Mouse (Mus musculus): ENCODE measurements at regions not wholly inside any gene's neighbourhood (a gene's known extent, or its start where the extent isn't known, plus 50 kb on each side); places are given as distances from the start of the nearest gene placed in this dataset.
A peak's percentile ranks its signal among the peaks of the same experiment; 100 is the strongest.

DNA sequence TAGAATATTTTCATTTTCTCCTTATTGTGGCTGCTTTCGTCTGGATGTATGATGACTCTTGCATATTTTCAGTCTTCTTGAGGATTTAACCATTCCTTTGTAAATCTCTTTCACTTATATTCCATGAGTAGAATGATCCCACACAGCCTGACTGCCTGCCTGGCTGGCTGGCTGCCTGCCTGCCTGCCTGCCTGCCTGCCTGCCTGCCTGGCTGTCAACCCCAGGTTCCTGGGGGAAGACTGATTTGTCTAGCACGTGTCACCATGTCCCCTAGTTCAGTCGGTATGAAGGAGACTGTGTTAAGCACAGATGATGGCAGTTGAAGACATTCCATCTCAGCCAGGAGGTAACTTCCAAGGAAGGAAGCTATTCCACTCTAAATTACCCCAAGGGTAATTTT lies 370.8 kb downstream of the Nkx6-1 start:
- Histone ChIP-seq H3K4me3 (ENCODE audit: low read depth, low read length) (no peak overlapping the region), H3K4me1 (replicated peaks; ENCODE audit: control insufficient read depth, insufficient read depth, low read length) (no peaks in the 10 kb centered on the region), H3K27me3 (replicated peaks; ENCODE audit: control insufficient read depth, insufficient read depth, low read length) (no peaks in the 10 kb centered on the region), H3K36me3 (ENCODE audit: control insufficient read depth, insufficient read depth, low read length) (no peaks in the 10 kb centered on the region), H3K4me2 (no peak overlapping the region), H3K27ac (ENCODE audit: low read depth, low read length) (no peak overlapping the region), H3K9me3 (ENCODE audit: control insufficient read depth, low read length) (no peaks in the 10 kb centered on the region), H3K9ac (ENCODE audit: low read depth, low read length) (no peak overlapping the region)
- DNase-seq (ENCODE audit: low spot score) (no peak), ATAC-seq (replicated peaks; ENCODE audit: low FRiP score) (no peak)
- WGBS = 62% methylated on average over 3 of the region's 3 CpGs

DNA sequence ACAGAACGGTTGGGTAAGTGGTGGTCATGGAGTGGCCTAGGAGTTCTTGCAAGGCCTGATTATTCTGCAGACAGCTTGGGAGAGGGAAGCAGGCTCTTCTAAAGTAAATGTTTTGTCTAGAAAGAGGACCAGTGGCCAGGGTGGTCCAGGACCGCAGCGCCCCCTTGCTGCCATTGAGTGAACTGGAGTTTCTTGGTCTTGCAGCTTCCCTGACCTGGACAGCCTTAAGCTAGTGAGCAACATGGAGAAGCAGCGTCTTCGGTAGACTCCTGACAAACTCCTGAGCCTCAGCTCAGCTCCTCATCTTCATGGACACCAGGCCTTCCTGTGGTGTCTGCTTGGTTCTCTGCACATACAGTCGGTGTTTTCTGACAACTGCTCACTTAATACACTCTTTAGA lies 376.4 kb downstream of the Nkx6-1 start:
- Histone ChIP-seq H3K4me2 (no peak overlapping the region), H3K4me1 (replicated peaks; ENCODE audit: control insufficient read depth, insufficient read depth, low read length) (no peaks in the 10 kb centered on the region), H3K4me3 (ENCODE audit: low read depth, low read length) (no peak overlapping the region), H3K9me3 (ENCODE audit: control insufficient read depth, low read length) (no peaks in the 10 kb centered on the region), H3K27me3 (replicated peaks; ENCODE audit: control insufficient read depth, insufficient read depth, low read length) (no peaks in the 10 kb centered on the region), H3K9ac (ENCODE audit: low read depth, low read length) (no peak overlapping the region), H3K27ac (ENCODE audit: low read depth, low read length) (no peak overlapping the region), H3K36me3 (ENCODE audit: control insufficient read depth, insufficient read depth, low read length) (no peaks in the 10 kb centered on the region)
- WGBS = 56% methylated on average over 6 of the region's 6 CpGs
- no peak for ATAC-seq (replicated peaks; ENCODE audit: low FRiP score)
- DNase-seq (ENCODE audit: low spot score) = peak; percentile 35

DNA sequence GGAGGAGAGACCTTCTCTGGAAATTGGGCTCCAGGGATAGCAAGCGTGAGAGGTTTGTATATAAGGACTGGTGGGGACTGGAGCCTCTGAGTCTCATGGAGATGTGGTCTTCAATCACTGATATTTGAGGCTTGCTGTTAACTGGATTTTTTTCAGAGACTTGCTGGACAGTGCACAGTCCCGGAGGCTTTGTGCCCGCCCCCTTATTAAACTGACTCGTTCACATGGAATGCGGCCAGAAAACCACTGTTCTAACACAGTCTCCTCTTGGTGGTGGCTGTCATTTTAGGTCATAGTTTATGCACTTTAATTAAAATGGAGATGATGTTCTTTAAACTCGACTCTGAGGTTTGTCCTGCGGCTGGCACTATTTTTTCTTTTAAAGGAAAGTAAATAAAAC lies 378.9 kb downstream of the Nkx6-1 start:
- no peak for ATAC-seq (replicated peaks; ENCODE audit: low FRiP score)
- no peaks in the 10 kb centered on the region for H3K36me3 ChIP-seq (ENCODE audit: control insufficient read depth, insufficient read depth, low read length)
- WGBS = 71% methylated on average over 7 of the region's 7 CpGs
- H3K27me3 ChIP-seq (replicated peaks; ENCODE audit: control insufficient read depth, insufficient read depth, low read length) = no peaks in the 10 kb centered on the region
- no peaks in the 10 kb centered on the region for H3K4me1 ChIP-seq (replicated peaks; ENCODE audit: control insufficient read depth, insufficient read depth, low read length)
- H3K4me2 ChIP-seq = no peak overlapping the region
- no peak overlapping the region for H3K4me3 ChIP-seq (ENCODE audit: low read depth, low read length)
- DNase-seq (ENCODE audit: low spot score) = no peak
- no peak overlapping the region for H3K9ac ChIP-seq (ENCODE audit: low read depth, low read length)
- H3K9me3 ChIP-seq (ENCODE audit: control insufficient read depth, low read length) = no peaks in the 10 kb centered on the region
- no peak overlapping the region for H3K27ac ChIP-seq (ENCODE audit: low read depth, low read length)

DNA sequence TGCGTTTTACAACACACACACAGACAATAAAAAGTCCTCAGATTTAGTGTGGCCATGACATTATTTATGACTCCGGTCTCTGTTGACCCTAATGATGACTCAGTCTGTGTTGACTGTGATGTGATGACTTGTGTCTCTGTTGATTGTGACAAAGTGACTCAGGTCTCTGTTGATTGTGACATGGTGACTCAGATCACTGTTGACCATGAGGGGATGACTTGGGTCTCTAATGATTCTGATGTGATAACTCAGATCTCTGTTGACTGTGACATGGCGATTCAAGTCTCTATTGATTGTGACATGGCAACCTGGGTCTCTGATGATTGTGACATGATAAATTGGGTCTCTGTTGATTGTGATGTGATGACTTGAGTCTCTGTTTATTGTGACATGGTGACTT lies 405.0 kb downstream of the Gpat3 start:
- no peaks in the 10 kb centered on the region for H3K4me1 ChIP-seq (replicated peaks; ENCODE audit: control insufficient read depth, insufficient read depth, low read length)
- no peak overlapping the region for H3K27ac ChIP-seq (ENCODE audit: low read depth, low read length)
- no peak overlapping the region for H3K4me2 ChIP-seq
- no peak overlapping the region for H3K4me3 ChIP-seq (ENCODE audit: low read depth, low read length)
- ATAC-seq (replicated peaks; ENCODE audit: low FRiP score) (no peak), DNase-seq (ENCODE audit: low spot score) (no peak)
- H3K36me3 ChIP-seq (ENCODE audit: control insufficient read depth, insufficient read depth, low read length) = no peaks in the 10 kb centered on the region
- 77% methylated on average over 3 of the region's 3 CpGs for WGBS
- no peaks in the 10 kb centered on the region for H3K27me3 ChIP-seq (replicated peaks; ENCODE audit: control insufficient read depth, insufficient read depth, low read length)
- H3K9me3 ChIP-seq (ENCODE audit: control insufficient read depth, low read length) = no peaks in the 10 kb centered on the region
- no peak overlapping the region for H3K9ac ChIP-seq (ENCODE audit: low read depth, low read length)

DNA sequence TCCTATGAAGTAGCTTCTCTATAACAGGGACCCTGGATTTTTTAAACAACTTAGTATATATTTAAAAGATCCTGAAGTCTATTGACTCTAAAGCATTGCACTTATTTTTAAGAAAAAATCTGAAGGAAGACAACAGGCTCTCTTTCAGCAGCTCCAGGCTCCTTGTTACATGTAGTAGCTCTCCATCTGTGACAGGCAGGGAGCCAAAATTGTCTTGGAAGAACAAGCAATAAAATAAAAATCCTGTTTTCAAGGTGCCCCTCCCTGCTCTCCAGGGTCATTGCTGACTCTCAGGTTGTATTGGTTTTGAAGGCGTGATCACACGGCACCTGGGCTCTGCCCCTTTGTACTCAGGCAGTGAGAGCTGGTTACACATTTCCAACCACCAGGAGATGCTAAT lies 397.1 kb downstream of the Gpat3 start:
- H3K4me1 ChIP-seq (replicated peaks; ENCODE audit: control insufficient read depth, insufficient read depth, low read length) = no peaks in the 10 kb centered on the region
- H3K27me3 ChIP-seq (replicated peaks; ENCODE audit: control insufficient read depth, insufficient read depth, low read length) = no peaks in the 10 kb centered on the region
- H3K4me3 ChIP-seq (ENCODE audit: low read depth, low read length) = no peak overlapping the region
- ATAC-seq (replicated peaks; ENCODE audit: low FRiP score) = no peak
- H3K27ac ChIP-seq (ENCODE audit: low read depth, low read length) = no peak overlapping the region
- no peak overlapping the region for H3K4me2 ChIP-seq
- DNase-seq (ENCODE audit: low spot score) = no peak
- no peaks in the 10 kb centered on the region for H3K9me3 ChIP-seq (ENCODE audit: control insufficient read depth, low read length)
- whole genome bisulfite sequencing = 81% methylated on average over 2 of the region's 2 CpGs
- H3K9ac ChIP-seq (ENCODE audit: low read depth, low read length) = no peak overlapping the region
- H3K36me3 ChIP-seq (ENCODE audit: control insufficient read depth, insufficient read depth, low read length) = no peaks in the 10 kb centered on the region

DNA sequence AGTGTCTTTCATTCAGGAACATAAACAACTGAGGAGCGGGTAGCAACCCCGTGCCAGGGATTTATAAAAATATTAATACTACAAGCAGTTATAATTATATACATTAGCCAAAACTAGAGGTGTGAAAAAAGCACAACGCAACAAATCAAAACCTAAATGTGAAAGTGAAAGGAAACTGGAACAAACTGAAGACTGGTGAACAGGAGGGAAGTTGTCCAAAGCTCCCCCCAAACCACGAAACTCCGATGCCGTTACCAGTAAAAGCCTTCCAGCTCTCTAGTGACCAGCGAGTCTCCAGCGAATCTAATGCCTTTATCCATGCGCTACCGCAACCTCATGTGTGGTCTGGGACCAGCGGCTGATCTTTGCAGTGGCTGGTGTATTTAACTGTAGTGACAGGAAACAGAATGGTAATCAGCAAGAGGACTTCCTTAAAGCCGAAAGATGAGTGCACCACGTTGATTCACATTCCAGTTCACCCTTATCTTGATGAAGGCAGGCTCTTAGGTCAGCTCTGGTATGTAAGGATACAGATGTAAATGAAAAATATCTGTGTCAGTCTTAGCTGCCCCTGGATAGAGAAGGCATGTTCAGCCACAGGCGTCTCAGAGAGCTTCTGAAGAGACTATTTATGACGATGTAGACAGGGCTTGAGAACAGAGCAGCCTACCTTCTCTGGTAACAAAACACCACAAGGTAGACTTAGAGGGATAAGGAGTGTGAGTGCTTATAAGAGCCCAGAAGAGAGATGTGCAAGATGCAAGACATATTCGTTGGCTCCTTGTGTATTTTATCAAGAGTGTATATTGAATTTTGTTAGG lies 394.0 kb downstream of the Gpat3 start:
- DNase-seq (ENCODE audit: low spot score) (no peak), ATAC-seq (replicated peaks; ENCODE audit: low FRiP score) (no peak)
- WGBS = 42% methylated on average over 16 of the region's 16 CpGs
- Histone ChIP-seq H3K4me3 (ENCODE audit: low read depth, low read length) (no peak overlapping the region), H3K4me1 (replicated peaks; ENCODE audit: control insufficient read depth, insufficient read depth, low read length) (no peaks in the 10 kb centered on the region), H3K36me3 (ENCODE audit: control insufficient read depth, insufficient read depth, low read length) (no peaks in the 10 kb centered on the region), H3K9ac (ENCODE audit: low read depth, low read length) (no peak overlapping the region), H3K27ac (ENCODE audit: low read depth, low read length) (no peak overlapping the region), H3K9me3 (ENCODE audit: control insufficient read depth, low read length) (no peaks in the 10 kb centered on the region), H3K4me2 (peak overlapping the region; percentile 33), H3K27me3 (replicated peaks; ENCODE audit: control insufficient read depth, insufficient read depth, low read length) (no peaks in the 10 kb centered on the region)

DNA sequence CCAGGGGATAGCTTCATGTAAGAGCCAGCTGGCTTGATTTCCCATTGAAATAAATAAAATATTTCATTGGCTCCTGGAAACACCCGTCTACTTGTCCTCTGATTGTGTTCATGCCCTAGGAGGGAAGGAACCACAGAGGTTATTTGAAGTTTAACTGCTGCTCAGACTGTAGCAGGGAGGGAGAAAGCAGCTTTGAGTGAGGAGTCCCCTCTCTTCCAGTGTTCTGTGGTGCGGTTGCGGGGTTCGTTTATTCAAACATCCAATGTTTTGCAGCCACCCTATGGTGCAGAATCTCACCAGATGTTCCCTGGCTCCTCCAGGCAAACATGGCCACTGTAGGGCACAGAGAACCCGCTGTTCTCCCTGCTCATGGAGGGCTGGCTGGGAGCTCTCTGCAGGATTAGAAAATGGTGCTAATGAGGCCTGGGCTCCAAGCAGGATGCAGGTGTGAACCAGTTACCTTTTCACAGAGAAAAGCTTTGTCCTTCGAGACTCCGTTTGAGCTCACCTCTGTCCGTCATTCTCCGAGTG lies 390.7 kb downstream of the Gpat3 start:
- H3K36me3 ChIP-seq (ENCODE audit: control insufficient read depth, insufficient read depth, low read length) = no peaks in the 10 kb centered on the region
- ATAC-seq (replicated peaks; ENCODE audit: low FRiP score) = no peak
- H3K9ac ChIP-seq (ENCODE audit: low read depth, low read length) = no peak overlapping the region
- H3K4me2 ChIP-seq = no peak overlapping the region
- no peak overlapping the region for H3K4me3 ChIP-seq (ENCODE audit: low read depth, low read length)
- H3K27ac ChIP-seq (ENCODE audit: low read depth, low read length) = no peak overlapping the region
- DNase-seq (ENCODE audit: low spot score) = no peak
- 71% methylated on average over 9 of the region's 9 CpGs for WGBS
- H3K9me3 ChIP-seq (ENCODE audit: control insufficient read depth, low read length) = no peaks in the 10 kb centered on the region
- no peaks in the 10 kb centered on the region for H3K4me1 ChIP-seq (replicated peaks; ENCODE audit: control insufficient read depth, insufficient read depth, low read length)
- H3K27me3 ChIP-seq (replicated peaks; ENCODE audit: control insufficient read depth, insufficient read depth, low read length) = no peaks in the 10 kb centered on the region

DNA sequence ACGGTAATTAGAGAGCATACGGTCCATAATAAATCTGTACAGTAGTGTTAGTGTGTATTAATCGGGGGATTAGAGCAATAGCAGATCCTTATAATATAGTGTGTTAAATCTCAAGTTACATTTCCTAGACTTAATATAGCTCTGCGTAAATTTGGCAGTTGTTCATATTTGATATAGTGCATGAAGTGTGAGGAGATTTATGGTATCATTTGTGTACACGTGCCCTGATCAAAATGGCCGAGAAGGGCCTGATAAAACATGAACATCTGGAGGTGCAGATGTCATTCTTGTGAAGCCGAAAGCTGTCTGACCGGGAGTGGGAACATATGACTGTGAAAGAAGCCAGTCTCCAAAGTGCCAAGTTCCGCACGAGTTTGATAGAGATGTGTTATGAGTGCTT lies 376.9 kb downstream of the Gpat3 start:
- DNase-seq (ENCODE audit: low spot score) = no peak
- H3K27ac ChIP-seq (ENCODE audit: low read depth, low read length) = no peak overlapping the region
- no peak overlapping the region for H3K9ac ChIP-seq (ENCODE audit: low read depth, low read length)
- no peaks in the 10 kb centered on the region for H3K27me3 ChIP-seq (replicated peaks; ENCODE audit: control insufficient read depth, insufficient read depth, low read length)
- no peak overlapping the region for H3K4me3 ChIP-seq (ENCODE audit: low read depth, low read length)
- H3K36me3 ChIP-seq (ENCODE audit: control insufficient read depth, insufficient read depth, low read length) = no peaks in the 10 kb centered on the region
- no peaks in the 10 kb centered on the region for H3K4me1 ChIP-seq (replicated peaks; ENCODE audit: control insufficient read depth, insufficient read depth, low read length)
- no peak for ATAC-seq (replicated peaks; ENCODE audit: low FRiP score)
- H3K9me3 ChIP-seq (ENCODE audit: control insufficient read depth, low read length) = no peaks in the 10 kb centered on the region
- WGBS = 75% methylated on average over 10 of the region's 10 CpGs
- H3K4me2 ChIP-seq = no peak overlapping the region

DNA sequence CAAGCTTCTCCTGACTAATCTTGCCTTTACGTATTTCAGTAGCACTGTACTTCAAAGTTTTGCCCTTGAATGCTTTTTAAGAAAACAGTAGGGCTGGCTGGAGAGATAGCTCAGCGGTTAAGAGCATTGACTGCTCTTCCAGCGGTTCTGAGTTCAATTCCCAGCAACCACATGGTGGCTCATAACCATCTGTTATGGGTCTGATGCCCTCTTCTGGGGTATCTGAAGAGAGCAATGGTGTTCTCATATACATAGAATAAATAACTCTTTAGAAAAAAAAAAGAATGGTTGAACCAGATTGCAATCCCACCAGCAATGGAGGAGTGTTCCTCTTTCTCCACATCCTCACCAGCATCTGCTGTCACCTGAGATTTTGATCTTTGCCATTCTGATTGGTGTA lies 372.6 kb downstream of the Gpat3 start:
- H3K9me3 ChIP-seq (ENCODE audit: control insufficient read depth, low read length) = no peaks in the 10 kb centered on the region
- no peaks in the 10 kb centered on the region for H3K4me1 ChIP-seq (replicated peaks; ENCODE audit: control insufficient read depth, insufficient read depth, low read length)
- no peak overlapping the region for H3K4me3 ChIP-seq (ENCODE audit: low read depth, low read length)
- no peak overlapping the region for H3K27ac ChIP-seq (ENCODE audit: low read depth, low read length)
- no peak for DNase-seq (ENCODE audit: low spot score)
- no peak overlapping the region for H3K9ac ChIP-seq (ENCODE audit: low read depth, low read length)
- no peak for ATAC-seq (replicated peaks; ENCODE audit: low FRiP score)
- 77% methylated on average over 3 of the region's 3 CpGs for WGBS
- no peaks in the 10 kb centered on the region for H3K36me3 ChIP-seq (ENCODE audit: control insufficient read depth, insufficient read depth, low read length)
- no peak overlapping the region for H3K4me2 ChIP-seq
- H3K27me3 ChIP-seq (replicated peaks; ENCODE audit: control insufficient read depth, insufficient read depth, low read length) = no peaks in the 10 kb centered on the region
